Mouse (Mus musculus) bone marrow macrophage, adult 2 months (primary cell): ENCODE data around the gene Apobec2. TPM values are rescaled to one million over a fixed set of nuclear protein-coding genes. Genes with fewer than 3 reads are reported as not detected.

Experiments
- H3K27ac ChIP-seq: 2 replicates; pipeline ENCODE4 v1.5.1; 2012; ENCODE audit warnings: low read depth, low read length; ENCODE audit not compliant: insufficient read depth
- H3K4me1 ChIP-seq: 2 replicates; pipeline ENCODE4 v1.6.1; 2012; ENCODE audit warnings: low read length; ENCODE audit not compliant: control insufficient read depth, insufficient read depth
- H3K4me3 ChIP-seq: 2 replicates; pipeline ENCODE4 v1.5.1; 2012; ENCODE audit warnings: mild to moderate bottlenecking, low read length, moderate library complexity; ENCODE audit not compliant: insufficient read depth
- CTCF ChIP-seq: IDR thresholded peaks from 2 replicates; pipeline ENCODE4 v1.5.1; 2012; ENCODE audit warnings: low read depth, mild to moderate bottlenecking, low read length, moderate library complexity
- POLR2A ChIP-seq: IDR thresholded peaks from 2 replicates; pipeline ENCODE4 v1.6.1; 2012; ENCODE audit warnings: mild to moderate bottlenecking, low read depth, low read length, borderline replicate concordance
- polyA plus RNA-seq: library from polyadenylated mRNA; stranded (reverse); fragments of >200 nt; gene quantifications from 2 replicates; pipeline ENCODE4 v1.2.4, GENCODE M21; 2012; ENCODE audit not compliant: missing spikeins, insufficient read depth, insufficient read length

Apobec2 gene
- polyA plus RNA-seq, 1 experiment: not detected

GRCm38 (mm10) chr17:48392616-48393015, 40.1 kb downstream of the Apobec2 start:
- peaks cover 5% of the 10 kb centered on the region; the same call in 1 of the 2 replicates for H3K4me1 ChIP-seq
- no peak overlapping the region for H3K27ac ChIP-seq
- no peak overlapping the region for H3K4me3 ChIP-seq
- no peak for TF ChIP-seq POLR2A
- TF ChIP-seq CTCF: no peak

DNA sequence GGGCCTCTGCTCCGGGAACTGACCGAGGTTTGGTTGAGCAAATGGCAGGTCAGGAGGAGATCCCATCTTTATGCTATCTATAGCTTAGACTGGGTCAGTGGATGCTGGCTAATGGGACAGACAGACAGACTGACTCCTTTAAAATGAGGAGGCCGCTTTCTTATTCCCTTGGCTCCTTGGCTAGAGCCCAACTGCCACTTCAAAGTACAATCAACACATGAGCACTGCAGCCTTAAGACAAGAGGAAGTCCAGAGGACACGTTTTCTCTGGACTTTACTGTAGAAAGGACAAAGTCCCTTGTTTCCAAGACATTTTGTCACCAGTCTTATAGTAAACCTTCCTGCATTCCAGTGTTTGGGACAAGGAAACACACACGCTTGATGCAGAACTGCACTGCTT, 41.3 kb downstream of the Apobec2 start:
- H3K4me1 ChIP-seq: peaks cover 8% of the 10 kb centered on the region
- TF ChIP-seq CTCF (no peak), POLR2A (no peak)

DNA sequence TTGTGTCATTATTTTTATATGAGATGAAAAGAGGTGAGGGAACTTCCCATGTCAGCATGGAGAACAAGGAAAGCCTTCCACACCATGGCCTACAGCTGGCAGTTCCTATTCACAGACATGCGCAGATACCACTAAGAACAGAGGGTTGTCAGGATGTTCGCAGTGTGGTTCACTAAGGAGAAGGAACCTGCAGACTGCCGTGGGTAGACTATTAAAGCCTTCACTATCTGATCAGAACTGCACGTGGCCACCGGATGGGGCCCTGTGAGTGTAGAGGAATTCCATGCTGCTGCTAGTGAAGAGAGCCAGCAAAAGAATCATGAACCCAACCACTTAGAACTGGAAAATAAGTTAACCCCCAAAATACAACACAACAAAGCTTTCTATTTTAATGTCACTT, 43.3 kb downstream of the Apobec2 start:
- Histone ChIP-seq H3K4me1 (peaks cover 16% of the 10 kb centered on the region), H3K27ac (no peak overlapping the region), H3K4me3 (no peak overlapping the region)
- TF ChIP-seq CTCF: no peak
- no peak for TF ChIP-seq POLR2A

More for the DNA sequence above, 41.3 kb downstream of the Apobec2 start:
- Histone ChIP-seq H3K4me3 (no peak overlapping the region), H3K27ac (no peak overlapping the region)

GRCm38 (mm10) chr17:48388666-48389065, 44.1 kb downstream of the Apobec2 start:
- TF ChIP-seq POLR2A: no peak
- TF ChIP-seq CTCF: no peak
- H3K4me3 ChIP-seq: no peak overlapping the region
- H3K4me1 ChIP-seq: peaks cover 16% of the 10 kb centered on the region
- no peak overlapping the region for H3K27ac ChIP-seq

DNA sequence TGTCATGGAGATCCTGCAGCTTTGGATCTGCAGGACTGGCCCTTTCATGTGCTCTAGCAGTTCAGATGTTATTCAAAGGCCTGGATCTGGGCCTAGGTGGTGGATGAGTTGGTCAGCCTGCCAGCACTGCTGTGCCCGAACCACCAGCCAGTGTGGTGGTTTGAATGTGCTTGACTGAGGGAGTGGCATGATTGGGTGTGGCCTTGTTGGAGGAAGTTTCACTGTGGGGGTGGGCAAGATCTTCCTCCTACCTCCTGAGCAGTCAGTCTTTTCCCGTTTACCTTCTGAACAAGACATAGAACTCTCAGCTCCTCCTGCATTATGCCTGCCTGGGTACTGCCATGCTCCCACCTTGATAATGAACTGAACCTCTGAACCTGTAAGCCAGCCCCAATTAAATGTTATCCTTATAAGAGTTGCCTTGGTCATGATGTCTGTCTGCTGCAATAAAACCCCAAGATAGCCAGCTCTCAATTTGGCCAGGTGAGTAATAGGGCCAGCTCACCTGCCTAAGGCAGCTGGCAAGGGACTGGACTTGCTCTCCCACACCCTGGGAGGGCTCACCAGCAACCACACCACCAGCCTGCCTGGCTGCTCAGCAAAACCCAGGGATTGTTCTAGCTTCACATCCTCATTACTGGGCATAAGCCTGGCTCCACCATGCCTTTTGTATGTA, 46.8 kb downstream of the Apobec2 start:
- H3K27ac ChIP-seq: peak overlapping the region; percentile 26
- TF ChIP-seq POLR2A (no peak), CTCF (no peak)
- H3K4me1 ChIP-seq: peaks cover 15% of the 10 kb centered on the region
- no peak overlapping the region for H3K4me3 ChIP-seq

DNA sequence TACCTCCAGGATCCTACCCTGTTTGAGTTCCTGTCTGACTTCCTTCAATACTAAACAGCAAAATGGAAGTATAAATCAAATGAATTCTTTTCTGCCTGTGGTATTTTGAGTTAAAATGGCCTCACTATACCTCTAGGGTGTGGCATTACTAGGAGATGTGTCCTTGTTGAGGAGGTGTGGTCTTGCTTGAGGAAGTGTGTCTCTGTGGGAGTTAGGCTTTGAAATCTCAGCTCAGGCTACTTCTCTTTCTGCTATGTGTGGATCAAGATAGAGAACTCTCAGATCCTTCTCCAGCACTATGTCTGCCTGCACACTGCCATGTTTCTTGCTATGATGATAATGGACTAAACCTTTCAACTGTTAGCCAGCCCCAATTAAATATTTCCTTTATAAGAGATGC, 53.7 kb downstream of the Apobec2 start:
- Histone ChIP-seq H3K4me3 (no peak overlapping the region), H3K27ac (no peak overlapping the region), H3K4me1 (peaks cover 3% of the 10 kb centered on the region; the same call in 1 of the 2 replicates)
- TF ChIP-seq POLR2A (no peak), CTCF (no peak)

GRCm38 (mm10) chr17:48376102-48376501, 56.6 kb downstream of the Apobec2 start:
- Histone ChIP-seq H3K4me3 (no peak overlapping the region), H3K27ac (no peak overlapping the region), H3K4me1 (no peaks in the 10 kb centered on the region; the same call in 1 of the 2 replicates)
- TF ChIP-seq CTCF (no peak), POLR2A (no peak)

GRCm38 (mm10) chr17:48372987-48373386, 59.7 kb downstream of the Apobec2 start:
- TF ChIP-seq CTCF: no peak
- TF ChIP-seq POLR2A: no peak
- no peak overlapping the region for H3K4me3 ChIP-seq
- no peak overlapping the region for H3K27ac ChIP-seq
- no peaks in the 10 kb centered on the region for H3K4me1 ChIP-seq

GRCm38 (mm10) chr17:48371621-48372020, 61.1 kb downstream of the Apobec2 start:
- H3K4me3 ChIP-seq: no peak overlapping the region
- no peak overlapping the region for H3K27ac ChIP-seq
- TF ChIP-seq POLR2A: no peak
- TF ChIP-seq CTCF: no peak
- no peaks in the 10 kb centered on the region for H3K4me1 ChIP-seq

Other genes starting within 250 kb of the Apobec2 start
- not detected in 2 replicates for gene Trem1, start 200.2 kb downstream of the Apobec2 start, polyA plus RNA-seq
- not detected in 2 replicates for gene Trem3, start 185.2 kb downstream of the Apobec2 start, polyA plus RNA-seq
- gene Treml4, start 168.6 kb downstream of the Apobec2 start, polyA plus RNA-seq: 0.45 and 0.63 TPM in 2 replicates
- gene Treml2, start 133.4 kb downstream of the Apobec2 start, polyA plus RNA-seq: 0.48 and 0.56 TPM in 2 replicates
- 18.8 and 19.0 TPM in 2 replicates for gene B430306N03Rik, start 116.8 kb downstream of the Apobec2 start, polyA plus RNA-seq
- 859 and 887 TPM in 2 replicates for gene Trem2, start 86.5 kb downstream of the Apobec2 start, polyA plus RNA-seq
- 7.6 TPM in 2 replicates for gene Treml1, start 73.0 kb downstream of the Apobec2 start, polyA plus RNA-seq
- gene Nfya, start 23.0 kb downstream of the Apobec2 start, polyA plus RNA-seq: 62.7 and 63.7 TPM in 2 replicates
- 29.3 and 38.4 TPM in 2 replicates for gene Oard1, start 22.9 kb downstream of the Apobec2 start, polyA plus RNA-seq
- not detected in 2 replicates for gene Tspo2, start 18.6 kb upstream of the Apobec2 start, polyA plus RNA-seq
- not detected in 2 replicates for gene Unc5cl, start 22.0 kb upstream of the Apobec2 start, polyA plus RNA-seq